Mouse (Mus musculus) kidney, adult 9 months (tissue): ENCODE data around the gene Slc6a6.

Experiments
- DNase-seq: peaks from one replicate; pipeline ENCODE4 v3.0.0; 2022

Gene Slc6a6

DNA sequence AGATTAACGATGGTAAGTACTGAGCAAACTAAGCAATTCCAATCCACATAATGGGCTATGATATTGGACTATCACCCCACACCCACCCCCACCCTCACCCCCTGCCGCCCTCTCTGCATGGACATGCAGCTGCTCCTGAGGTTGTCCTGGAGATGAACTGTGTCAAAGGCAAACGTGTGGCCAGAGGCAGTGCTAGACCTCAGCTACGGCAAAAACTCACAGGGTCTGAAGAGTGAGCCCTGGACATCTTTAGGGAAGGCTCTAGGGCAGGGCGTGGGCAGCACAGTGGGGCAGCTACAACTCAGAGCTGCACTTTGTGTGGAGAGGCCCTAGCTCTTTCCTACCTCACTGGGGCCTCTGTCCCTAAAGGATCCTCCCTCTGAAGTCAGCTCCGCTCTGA is 13.6 kb upstream of the Slc6a6 start:
- DNase-seq: no peak

DNA sequence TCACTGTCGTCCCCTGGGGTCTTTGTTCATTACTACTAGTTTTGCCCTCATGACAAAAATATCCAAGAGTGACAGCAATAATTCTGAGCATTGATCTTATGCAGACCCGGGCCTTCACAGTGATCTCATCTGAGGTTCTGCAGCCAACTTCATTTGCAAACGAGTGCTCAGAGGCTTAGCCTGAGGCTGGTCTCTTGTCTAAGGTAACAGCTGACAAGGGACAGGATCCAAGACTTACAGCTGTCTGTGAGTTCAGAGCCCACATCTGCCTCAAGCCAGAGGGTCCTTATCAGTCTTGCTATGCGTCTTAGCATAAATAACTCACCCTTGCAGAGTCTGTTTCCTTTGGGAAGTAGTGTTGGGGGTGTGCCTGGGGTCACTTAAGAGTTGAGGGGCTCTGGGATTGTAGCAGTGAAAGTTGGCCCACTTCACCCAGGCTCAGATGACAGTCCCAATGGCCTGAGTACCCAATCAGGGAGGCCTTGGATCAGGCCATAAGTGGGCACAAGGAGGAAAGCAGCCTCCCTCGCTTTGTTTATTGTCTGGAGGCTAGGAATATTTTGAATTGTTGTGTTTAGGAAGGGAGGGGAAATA is 9.0 kb upstream of the Slc6a6 start:
- no peak for DNase-seq

GRCm38 (mm10) chr6:91678506-91679094 is 5.3 kb upstream of the Slc6a6 start:
- no peak for DNase-seq

DNA sequence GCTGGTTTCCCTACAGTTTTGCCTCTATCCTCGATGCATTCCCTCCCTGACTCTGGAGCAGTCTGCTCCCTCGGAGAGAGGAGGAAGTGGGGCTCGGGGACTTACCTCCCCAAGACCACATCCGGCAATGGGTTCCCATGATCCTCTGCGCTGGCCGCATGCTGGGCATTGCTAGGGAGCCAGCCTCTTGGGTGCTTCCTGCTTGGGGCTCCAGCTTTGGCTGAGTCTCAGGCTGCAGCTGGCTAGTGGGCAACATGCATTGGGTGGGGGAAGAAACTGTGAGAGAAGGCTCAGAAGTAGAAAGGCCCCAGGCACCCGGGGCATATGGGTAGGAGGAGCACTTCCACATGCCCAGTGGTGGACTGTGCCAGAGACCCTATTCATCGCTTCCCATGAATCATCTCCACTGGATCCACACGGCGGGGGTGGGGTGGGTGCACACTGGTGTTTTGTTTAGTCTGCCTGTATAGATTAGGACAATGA is 4.7 kb upstream of the Slc6a6 start:
- no peak for DNase-seq

GRCm38 (mm10) chr6:91679716-91680115 is 4.1 kb upstream of the Slc6a6 start:
- DNase-seq: no peak

DNA sequence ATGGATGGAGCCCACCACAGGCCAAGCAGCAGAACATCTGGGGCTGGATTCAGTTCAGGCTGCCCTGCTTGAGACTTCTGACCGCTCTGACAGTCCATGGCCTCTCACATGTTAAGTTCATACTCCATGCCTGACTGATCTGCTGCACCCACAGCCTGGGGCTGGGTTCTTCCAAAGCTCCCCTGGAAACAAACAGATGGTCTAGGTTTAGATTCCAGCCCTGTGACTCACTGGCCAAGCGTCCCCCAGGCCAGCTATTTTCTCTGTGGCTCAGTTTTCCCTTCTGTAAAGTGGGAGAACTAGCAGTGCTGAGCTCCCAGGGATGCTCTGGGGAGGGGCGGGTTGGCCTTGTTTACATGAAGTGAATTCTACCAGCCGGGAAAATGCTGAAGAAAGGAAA is 2.0 kb upstream of the Slc6a6 start:
- DNase-seq: no peak

DNA sequence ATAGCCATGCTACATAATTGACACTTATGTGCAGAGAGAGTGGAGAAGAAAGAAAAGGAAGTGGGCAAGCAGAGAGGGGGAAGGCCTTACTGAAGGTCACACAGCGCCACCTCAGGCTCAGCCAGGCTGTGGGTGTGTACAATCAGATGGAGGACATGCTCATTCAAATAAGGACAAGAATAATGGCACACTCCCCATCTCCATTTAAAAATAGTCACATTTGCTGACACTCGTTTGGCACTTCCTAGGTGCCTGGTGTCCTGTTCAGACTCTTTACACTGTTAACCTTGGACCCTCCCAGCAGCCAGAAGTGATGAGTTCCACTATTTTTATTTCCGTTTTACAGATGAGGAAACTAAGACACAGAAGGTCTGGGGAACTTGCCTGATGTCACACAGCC is 732 bp upstream of the Slc6a6 start:
- peak; percentile 60 for DNase-seq

GRCm38 (mm10) chr6:91684474-91684829 is 599 bp downstream of the Slc6a6 start:
- peak; percentile 38 for DNase-seq

DNA sequence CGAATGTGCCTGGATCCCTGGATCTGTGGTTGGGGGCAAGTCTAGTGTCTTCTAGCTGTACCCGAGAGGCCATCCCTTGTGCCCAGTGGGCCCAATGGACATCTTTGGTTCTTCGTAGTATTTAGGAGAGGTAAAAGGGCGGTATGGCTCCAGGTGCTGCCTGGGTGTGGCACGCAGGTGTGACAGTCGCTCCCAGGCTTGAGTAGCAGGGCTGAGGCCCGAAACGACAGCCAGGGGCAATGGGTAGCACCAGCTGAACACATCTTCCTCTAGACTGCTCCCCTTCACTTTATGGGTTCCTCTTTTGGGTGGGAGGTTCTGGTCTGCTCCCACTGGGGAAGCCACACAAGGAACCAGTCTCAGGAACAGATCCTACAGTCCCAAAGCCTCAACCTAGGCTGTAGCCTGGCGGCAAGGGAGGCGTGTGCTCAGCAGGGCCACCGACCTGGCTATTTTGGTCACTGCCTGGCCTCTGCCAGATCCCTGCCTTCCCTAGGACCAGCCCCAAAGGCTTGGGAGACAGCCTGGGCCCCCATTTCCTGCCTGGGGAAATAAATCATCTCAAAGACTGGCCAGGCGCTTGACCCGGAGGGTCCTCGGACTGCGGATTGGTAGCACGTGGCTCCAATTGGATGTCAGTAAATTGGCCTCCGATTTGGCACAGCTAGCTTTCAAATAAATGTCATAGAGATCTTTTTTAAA is 1.1 kb downstream of the Slc6a6 start:
- DNase-seq: peak; percentile 86

GRCm38 (mm10) chr6:91685533-91685883 is 1.7 kb downstream of the Slc6a6 start:
- DNase-seq: no peak

DNA sequence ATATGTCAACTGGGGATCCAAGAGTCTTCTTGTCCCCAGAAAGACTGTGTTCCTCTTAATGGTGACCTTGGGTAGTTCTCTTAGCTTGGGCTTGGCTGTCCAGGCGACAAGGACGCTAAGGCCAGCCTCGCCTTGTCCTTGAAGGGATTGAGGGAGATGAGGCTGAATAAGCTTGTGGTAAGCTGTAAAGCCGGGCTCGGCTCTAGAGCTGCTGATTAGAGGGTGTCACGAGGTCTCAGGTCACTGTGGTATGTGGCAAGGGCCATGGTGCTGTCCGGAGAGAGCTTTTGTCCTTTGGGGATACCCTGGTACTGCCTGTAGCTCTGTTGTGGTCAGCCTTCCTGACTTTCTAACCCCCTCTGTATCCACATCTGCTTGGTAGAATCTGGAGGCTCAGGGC is 2.0 kb downstream of the Slc6a6 start:
- peak; percentile 49 for DNase-seq

GRCm38 (mm10) chr6:91686597-91686996 is 2.7 kb downstream of the Slc6a6 start:
- DNase-seq: peak; percentile 89

DNA sequence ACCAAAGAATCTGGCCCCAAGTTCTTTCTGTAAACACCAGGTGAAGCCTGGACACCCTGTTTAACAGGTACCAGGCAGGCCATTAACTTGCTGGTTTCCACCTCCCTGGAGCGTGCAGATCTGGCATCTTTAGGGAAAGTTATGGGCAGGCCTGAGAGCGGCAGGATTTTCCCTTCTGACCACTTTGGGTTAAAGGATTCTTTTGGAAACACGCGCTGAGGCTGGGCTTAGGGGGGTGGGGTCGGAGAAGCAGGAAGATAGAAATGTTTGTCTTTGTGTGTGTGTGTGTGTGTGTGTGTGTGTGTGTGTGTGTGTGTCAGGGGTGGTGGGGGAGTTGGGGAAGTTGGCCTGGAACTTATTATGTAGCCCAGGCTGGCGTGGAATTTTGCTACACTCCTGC is 4.2 kb downstream of the Slc6a6 start:
- DNase-seq: peak; percentile 48

DNA sequence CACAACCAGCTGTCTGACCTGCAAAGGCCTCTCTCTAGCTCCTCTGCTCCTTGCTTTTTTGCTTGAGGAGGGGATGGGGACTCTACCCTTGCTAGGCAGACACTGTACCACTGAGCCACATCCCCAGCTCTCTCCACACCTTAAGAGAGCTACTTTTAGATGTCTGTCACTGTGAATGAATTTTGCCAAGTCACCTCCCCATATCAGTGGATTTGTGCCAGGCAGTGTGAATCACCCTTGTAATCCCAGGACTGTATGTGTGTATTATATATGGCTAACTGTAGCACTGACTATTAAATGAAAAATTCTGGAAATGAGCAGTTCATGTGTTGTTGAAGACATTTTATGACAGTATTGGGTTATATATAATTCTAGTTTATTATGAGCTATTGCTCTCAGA is 5.4 kb downstream of the Slc6a6 start:
- peak; percentile 19 for DNase-seq

DNA sequence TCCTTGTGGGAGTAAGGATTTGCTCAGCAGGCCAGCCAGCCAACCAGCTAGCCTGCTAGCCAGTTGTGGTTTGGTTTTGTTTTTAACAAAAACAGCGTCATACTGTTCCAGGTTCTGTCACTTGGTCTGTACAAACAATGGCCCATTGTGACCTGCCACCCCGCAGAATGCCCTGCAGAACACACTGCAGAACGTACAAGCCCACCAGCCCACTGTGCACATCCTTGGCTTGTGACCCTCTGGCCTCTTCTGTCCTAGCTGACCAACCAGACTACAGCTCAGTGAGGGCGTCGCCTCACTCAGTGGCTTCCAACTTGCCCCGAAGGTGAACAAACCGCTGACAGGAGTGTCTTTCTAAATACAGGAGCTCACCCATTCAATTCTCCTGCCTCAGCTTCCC is 6.4 kb downstream of the Slc6a6 start:
- no peak for DNase-seq

DNA sequence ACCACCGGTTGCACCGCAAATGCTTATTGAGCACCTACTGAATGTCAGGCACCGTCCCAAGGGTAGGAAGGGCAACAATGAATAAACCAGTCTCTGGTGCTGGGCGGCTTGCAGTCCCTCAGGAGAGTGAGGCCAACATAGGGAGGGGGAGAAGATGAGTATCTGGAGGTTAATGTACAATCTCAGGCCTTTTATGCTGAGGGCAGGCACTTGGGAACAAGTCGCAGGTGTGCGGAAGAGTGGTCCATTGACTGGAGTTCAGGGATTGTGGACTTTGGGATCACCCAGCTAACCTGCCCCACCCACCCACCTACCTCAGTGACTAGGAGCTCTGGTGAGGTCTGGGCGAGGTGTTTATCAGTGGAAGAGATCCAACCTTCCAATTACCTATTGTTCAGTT is 6.8 kb downstream of the Slc6a6 start:
- peak; percentile 93 for DNase-seq

- DNase-seq: peak; percentile 88
Measured at GRCm38 (mm10) chr6:91691576-91691975, 7.7 kb downstream of the Slc6a6 start.

- no peak for DNase-seq
Measured at GRCm38 (mm10) chr6:91693301-91693886, 9.5 kb downstream of the Slc6a6 start.

DNA sequence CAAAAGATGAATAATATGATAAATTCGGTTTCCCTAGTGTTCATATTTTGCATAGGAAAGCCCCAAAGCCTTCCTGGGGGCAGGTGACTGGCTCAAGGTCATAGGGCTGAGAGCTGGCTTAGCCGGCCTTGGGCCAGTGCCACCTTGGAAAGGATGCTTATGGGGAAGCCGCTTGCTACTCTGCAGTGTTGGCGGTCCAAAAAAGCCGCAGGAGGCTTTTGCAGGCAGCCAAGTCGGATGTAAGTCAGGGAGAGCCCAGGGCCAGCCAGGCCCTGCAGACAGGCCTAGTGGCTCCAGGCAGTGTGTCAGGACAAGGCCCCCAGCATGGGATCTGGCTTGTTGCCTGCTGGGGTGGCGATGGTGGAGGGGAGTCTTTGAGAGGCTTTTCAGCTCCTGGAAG is 10.8 kb downstream of the Slc6a6 start:
- DNase-seq: peak; percentile 63

- peak; percentile 30 for DNase-seq
Measured at GRCm38 (mm10) chr6:91698831-91699230, 15.0 kb downstream of the Slc6a6 start.

DNA sequence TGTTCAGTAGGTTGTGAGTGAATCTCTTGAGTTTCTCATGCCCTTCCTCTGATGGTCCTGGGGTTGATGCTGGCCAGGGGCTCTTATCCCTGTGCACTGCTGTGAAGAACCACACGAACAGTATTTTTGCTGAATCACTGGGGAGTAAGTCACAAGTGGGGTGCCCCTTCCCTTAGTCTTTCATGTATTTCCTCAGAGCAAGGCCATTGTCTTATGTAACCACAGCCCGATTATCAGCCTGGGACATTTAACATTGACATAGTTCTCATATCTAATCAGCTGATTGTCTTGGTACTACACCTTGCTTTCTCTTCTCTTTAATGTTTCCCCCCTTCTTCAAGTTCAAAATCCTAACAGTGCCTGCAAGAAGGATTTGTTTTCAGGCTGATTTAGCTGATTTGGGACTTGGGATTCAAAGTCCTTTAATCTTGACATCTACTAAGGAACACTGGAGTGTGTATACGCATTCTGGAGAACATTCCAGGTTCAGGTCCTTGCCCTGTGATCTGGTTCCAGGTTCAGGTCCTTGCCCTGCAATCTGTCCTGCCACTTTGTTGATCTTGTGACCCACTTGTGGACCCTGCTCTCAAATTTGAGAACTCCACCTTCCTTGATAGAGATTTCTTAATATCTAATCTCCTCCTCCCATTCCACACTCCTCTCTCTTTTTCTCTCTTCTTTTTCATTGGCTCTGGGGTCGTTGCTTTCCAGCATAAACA is 15.8 kb downstream of the Slc6a6 start:
- peak; percentile 89 for DNase-seq

DNA sequence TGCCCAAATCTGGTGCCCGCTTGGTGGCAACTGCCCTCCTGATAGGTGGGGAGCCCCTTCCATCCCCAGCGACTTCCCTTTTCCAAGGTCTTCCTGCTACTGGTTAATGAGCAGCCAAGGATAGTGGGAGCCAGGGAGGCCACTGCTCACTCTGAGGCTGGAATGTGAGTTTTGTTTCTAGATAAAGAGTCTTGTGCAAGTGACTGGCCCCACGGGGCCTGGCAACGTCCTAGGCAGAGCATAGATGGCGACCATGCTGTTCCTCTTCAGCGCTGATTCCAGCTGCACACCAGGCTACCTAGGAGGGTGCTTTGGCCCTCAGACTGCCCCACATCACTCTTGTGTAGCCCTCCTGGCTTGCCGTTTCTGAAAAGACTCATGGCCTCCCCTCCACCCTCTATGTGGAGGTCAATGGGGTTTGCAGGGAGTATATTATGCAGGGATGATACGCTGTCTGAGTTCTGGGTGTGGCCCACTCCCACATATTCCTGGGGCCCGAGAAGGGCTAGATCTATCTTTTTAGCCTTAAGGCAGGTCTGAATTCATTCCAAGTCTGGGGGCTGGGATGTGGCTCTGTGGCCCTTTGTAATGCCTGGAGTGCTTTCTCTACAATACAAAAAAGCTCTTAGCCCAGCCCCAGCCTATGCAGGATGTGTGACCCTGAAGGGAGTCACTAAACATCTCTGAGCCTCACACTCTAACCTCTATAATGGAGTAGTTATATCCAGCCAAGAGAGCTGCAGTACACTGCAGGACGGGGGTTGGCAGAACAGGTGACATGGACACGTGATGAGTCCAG is 17.2 kb downstream of the Slc6a6 start:
- DNase-seq: peak; percentile 89

DNA sequence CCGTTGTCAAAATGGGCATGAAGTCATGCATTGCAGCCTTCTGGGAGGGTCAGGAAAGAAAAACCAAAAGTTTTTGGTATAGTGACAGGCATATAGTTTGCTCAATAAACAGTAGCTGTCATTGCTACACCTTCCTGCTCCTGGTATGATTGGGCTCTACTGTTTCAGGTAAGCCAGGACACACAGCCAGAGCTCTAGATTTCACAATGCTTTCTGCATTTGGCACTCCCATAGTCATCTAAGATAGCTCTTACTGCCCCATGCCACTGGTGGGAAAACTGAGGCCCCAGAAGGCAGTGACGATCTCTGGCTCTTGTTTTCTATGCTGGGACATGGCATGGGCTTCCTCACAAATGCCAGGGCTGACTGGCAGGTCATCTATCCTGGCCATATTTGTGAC is 19.6 kb downstream of the Slc6a6 start:
- DNase-seq: no peak
